Mouse (Mus musculus): ENCODE measurements around the gene Ptpre. TPM values are rescaled to one million over a fixed set of nuclear protein-coding genes. Genes with fewer than 3 reads are reported as not detected.

Ptpre gene
- polyA plus RNA-seq, 1 experiment from 2014 or later, result 2.3 TPM

GRCm38 (mm10) chr7:135597604-135598289 is 60.5 kb downstream of the Ptpre start:
- Histone ChIP-seq H3K27ac (ENCODE audit: low read depth) (peak overlapping the region; percentile 27; the same call in 1 of the 2 replicates), H3K4me3 (ENCODE audit: low read depth, low read length) (no peak overlapping the region), H3K27me3 (ENCODE audit: insufficient read depth, low read length) (no peaks in the 10 kb centered on the region), H3K4me2 (no peak overlapping the region), H3K9me3 (ENCODE audit: low read depth, low read length) (no peaks in the 10 kb centered on the region), H3K4me1 (ENCODE audit: insufficient read depth) (peaks cover 20% of the 10 kb centered on the region), H3K9ac (no peak overlapping the region), H3K36me3 (ENCODE audit: insufficient read depth) (no peaks in the 10 kb centered on the region)
- 58% methylated on average over 12 of the region's 12 CpGs for WGBS
- ATAC-seq (ENCODE audit: insufficient read depth) (no peak), DNase-seq (no peak)
- no peak for TF ChIP-seq CTCF (IDR thresholded peaks at IDR 0.05; ENCODE audit: low read depth)

GRCm38 (mm10) chr7:135598303-135598855 is 61.1 kb downstream of the Ptpre start:
- H3K9ac ChIP-seq, result no peak overlapping the region
- peaks cover 20% of the 10 kb centered on the region for H3K4me1 ChIP-seq (ENCODE audit: insufficient read depth)
- H3K9me3 ChIP-seq (ENCODE audit: low read depth, low read length), result no peaks in the 10 kb centered on the region
- DNase-seq (no peak), ATAC-seq (ENCODE audit: insufficient read depth) (no peak)
- no peak overlapping the region for H3K27ac ChIP-seq (ENCODE audit: low read depth)
- H3K4me3 ChIP-seq (ENCODE audit: low read depth, low read length), result no peak overlapping the region
- WGBS, result 35% methylated on average over 7 of the region's 7 CpGs
- H3K27me3 ChIP-seq (ENCODE audit: insufficient read depth, low read length), result no peaks in the 10 kb centered on the region
- H3K4me2 ChIP-seq, result no peak overlapping the region
- no peaks in the 10 kb centered on the region for H3K36me3 ChIP-seq (ENCODE audit: insufficient read depth)
- no peak for TF ChIP-seq CTCF (IDR thresholded peaks at IDR 0.05; ENCODE audit: low read depth)

- no peaks in the 10 kb centered on the region for H3K9me3 ChIP-seq (ENCODE audit: low read depth, low read length)
- H3K4me3 ChIP-seq (ENCODE audit: low read depth, low read length), result no peak overlapping the region
- no peaks in the 10 kb centered on the region for H3K27me3 ChIP-seq (ENCODE audit: insufficient read depth, low read length)
- DNase-seq (no peak), ATAC-seq (ENCODE audit: insufficient read depth) (no peak)
- H3K4me2 ChIP-seq, result no peak overlapping the region
- no peak overlapping the region for H3K27ac ChIP-seq (ENCODE audit: low read depth)
- no peaks in the 10 kb centered on the region for H3K36me3 ChIP-seq (ENCODE audit: insufficient read depth)
- no peak for TF ChIP-seq CTCF (IDR thresholded peaks at IDR 0.05; ENCODE audit: low read depth)
- H3K4me1 ChIP-seq (ENCODE audit: insufficient read depth), result peaks cover 23% of the 10 kb centered on the region
- 51% methylated on average over 3 of the region's 3 CpGs for WGBS
- H3K9ac ChIP-seq, result no peak overlapping the region
Measured at GRCm38 (mm10) chr7:135600076-135600475, 62.8 kb downstream of the Ptpre start.

- DNase-seq (no peak), ATAC-seq (ENCODE audit: insufficient read depth) (no peak)
- no peak for TF ChIP-seq CTCF (IDR thresholded peaks at IDR 0.05; ENCODE audit: low read depth)
- Histone ChIP-seq H3K9me3 (ENCODE audit: low read depth, low read length) (no peaks in the 10 kb centered on the region), H3K4me2 (no peak overlapping the region), H3K4me1 (ENCODE audit: insufficient read depth) (peaks cover 23% of the 10 kb centered on the region), H3K9ac (no peak overlapping the region), H3K36me3 (ENCODE audit: insufficient read depth) (no peaks in the 10 kb centered on the region), H3K4me3 (ENCODE audit: low read depth, low read length) (no peak overlapping the region), H3K27ac (ENCODE audit: low read depth) (no peak overlapping the region), H3K27me3 (ENCODE audit: insufficient read depth, low read length) (no peaks in the 10 kb centered on the region)
- WGBS, result 54% methylated on average over 8 of the region's 8 CpGs
Measured at GRCm38 (mm10) chr7:135601607-135602006, 64.3 kb downstream of the Ptpre start.

GRCm38 (mm10) chr7:135602265-135602664 is 65.0 kb downstream of the Ptpre start:
- Histone ChIP-seq H3K9me3 (ENCODE audit: low read depth, low read length) (no peaks in the 10 kb centered on the region), H3K4me2 (no peak overlapping the region), H3K4me3 (ENCODE audit: low read depth, low read length) (no peak overlapping the region), H3K4me1 (ENCODE audit: insufficient read depth) (peaks cover 18% of the 10 kb centered on the region; the same call in 1 of the 2 replicates), H3K9ac (no peak overlapping the region), H3K36me3 (ENCODE audit: insufficient read depth) (no peaks in the 10 kb centered on the region), H3K27me3 (ENCODE audit: insufficient read depth, low read length) (no peaks in the 10 kb centered on the region), H3K27ac (ENCODE audit: low read depth) (no peak overlapping the region)
- no peak for DNase-seq
- ATAC-seq (ENCODE audit: insufficient read depth), result no peak
- WGBS, result 79% methylated on average over 6 of the region's 6 CpGs
- TF ChIP-seq CTCF (IDR thresholded peaks at IDR 0.05; ENCODE audit: low read depth), result no peak

GRCm38 (mm10) chr7:135602881-135603523 is 65.7 kb downstream of the Ptpre start:
- no peak for ATAC-seq (ENCODE audit: insufficient read depth)
- DNase-seq, result no peak

More at GRCm38 (mm10) chr7:135602881-135603523, 65.7 kb downstream of the Ptpre start:
- 52% methylated on average over 5 of the region's 5 CpGs for WGBS
- peaks cover 14% of the 10 kb centered on the region; the same call in 1 of the 2 replicates for H3K4me1 ChIP-seq (ENCODE audit: insufficient read depth)
- no peaks in the 10 kb centered on the region for H3K36me3 ChIP-seq (ENCODE audit: insufficient read depth)
- TF ChIP-seq CTCF (IDR thresholded peaks at IDR 0.05; ENCODE audit: low read depth), result no peak
- H3K27me3 ChIP-seq (ENCODE audit: insufficient read depth, low read length), result no peaks in the 10 kb centered on the region
- H3K27ac ChIP-seq (ENCODE audit: low read depth), result no peak overlapping the region
- no peak overlapping the region for H3K9ac ChIP-seq
- no peak overlapping the region for H3K4me2 ChIP-seq
- no peak overlapping the region for H3K4me3 ChIP-seq (ENCODE audit: low read depth, low read length)
- no peaks in the 10 kb centered on the region for H3K9me3 ChIP-seq (ENCODE audit: low read depth, low read length)

All from lung, embryonic 14.5 days (tissue).